Mouse (Mus musculus) heart, embryonic 12.5 days (tissue): ENCODE data around the gene Olfr320. TPM values are rescaled to one million over a fixed set of nuclear protein-coding genes. Genes with fewer than 3 reads are reported as not detected.

Experiments
- ATAC-seq: fragments of 200-750 bp; cut with Nextera tagmentation; 2 replicates; pipeline ENCODE4 v1.8.0; 2017; ENCODE audit warnings: moderate TSS enrichment, moderate library complexity; ENCODE audit not compliant: insufficient number of reproducible peaks, low FRiP score
- H3K27ac ChIP-seq: fragments of 300-500 bp; sonication (generic); 2 replicates; pipeline ENCODE4 v1.5.1; 2016; ENCODE audit warnings: mild to moderate bottlenecking, moderate library complexity; ENCODE audit not compliant: poor library complexity, severe bottlenecking
- H3K27me3 ChIP-seq: fragments of 300-500 bp; sonication (generic); replicated peaks from 2 replicates; pipeline ENCODE4 v1.6.1; 2016; ENCODE audit warnings: mild to moderate bottlenecking, moderate library complexity
- H3K36me3 ChIP-seq: fragments of 300-500 bp; sonication (generic); 2 replicates; pipeline ENCODE4 v1.6.1; 2016; ENCODE audit warnings: mild to moderate bottlenecking, moderate library complexity
- H3K4me1 ChIP-seq: fragments of 300-500 bp; sonication (generic); replicated peaks from 2 replicates; pipeline ENCODE4 v1.6.1; 2016; ENCODE audit warnings: mild to moderate bottlenecking
- H3K4me2 ChIP-seq: fragments of 300-500 bp; sonication (generic); 2 replicates; pipeline ENCODE4 v1.6.1; 2016; ENCODE audit warnings: mild to moderate bottlenecking, moderate library complexity
- H3K4me3 ChIP-seq: fragments of 300-500 bp; sonication (generic); 2 replicates; pipeline ENCODE4 v1.5.1; 2016; ENCODE audit warnings: mild to moderate bottlenecking
- H3K9ac ChIP-seq: fragments of 300-500 bp; sonication (generic); 2 replicates; pipeline ENCODE4 v1.6.1; 2016; ENCODE audit warnings: mild to moderate bottlenecking, moderate library complexity
- H3K9me3 ChIP-seq: fragments of 300-500 bp; sonication (generic); replicated peaks from 2 replicates; pipeline ENCODE4 v1.6.1; 2016; ENCODE audit warnings: mild to moderate bottlenecking, moderate library complexity
- WGBS: fragments of 180-500 bp; shearing (Covaris S2); methylation state at CpG from one replicate; pipeline ENCODE4 v1.1.7; 2016; 5-methylcytosine and 5-hydroxymethylcytosine counted together
- polyA plus RNA-seq: library from polyadenylated mRNA; unstranded; fragments of >200 nt; fragmentation: Nextera tagmentation; extraction: Ambion mirVana; gene quantifications from 2 replicates; pipeline ENCODE4 v1.2.1, GENCODE M21; 2016

Gene Olfr320
- polyA plus RNA-seq = not detected in 2 replicates

DNA sequence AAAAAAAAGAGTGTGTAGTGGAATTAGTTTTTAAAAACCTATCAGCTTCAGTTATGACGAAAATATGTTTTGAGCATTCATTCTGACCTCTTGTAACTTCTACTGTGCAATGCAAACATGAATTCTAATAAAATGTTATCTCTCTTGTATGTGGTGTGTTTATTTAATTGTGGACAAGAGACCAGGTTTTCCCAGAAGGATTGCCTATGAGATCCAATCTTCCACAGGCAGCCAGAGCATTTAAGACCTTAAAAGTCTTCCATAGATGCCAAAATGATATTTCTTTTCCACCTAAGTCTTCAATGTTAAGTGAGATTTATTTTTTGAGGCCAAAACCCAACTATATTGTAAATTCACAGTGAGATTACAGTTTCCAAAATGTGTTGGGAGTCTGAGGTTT is at the start of gene Olfr320:
Gene Olfr320 (plus strand): TSS at position 301 of the 400 bp plus-strand sequence.
- WGBS = 70% methylated on average over 1 of the region's 1 CpGs
- H3K4me3 ChIP-seq = no peak within 1 kb of the TSS

GRCm38 (mm10) chr11:58634878-58635277 is 46.0 kb upstream of the Olfr320 start:
- no peak overlapping the region for H3K4me2 ChIP-seq
- no peak for ATAC-seq
- no peaks in the 10 kb centered on the region for H3K36me3 ChIP-seq
- H3K27me3 ChIP-seq = peaks cover 27% of the 10 kb centered on the region
- no peak overlapping the region for H3K9ac ChIP-seq
- H3K4me1 ChIP-seq = no peaks in the 10 kb centered on the region
- WGBS = 60% methylated on average over 4 of the region's 4 CpGs
- H3K9me3 ChIP-seq = no peaks in the 10 kb centered on the region
- H3K4me3 ChIP-seq = no peak overlapping the region
- no peak overlapping the region for H3K27ac ChIP-seq

More for the DNA sequence above, at the start of gene Olfr320:
- Histone ChIP-seq H3K4me2 (no peak within 1 kb of the TSS), H3K4me1 (no peaks in the 10 kb centered on the region), H3K9ac (no peak within 1 kb of the TSS), H3K36me3 (no peaks in the 10 kb centered on the region), H3K27me3 (no peaks in the 10 kb centered on the region), H3K9me3 (no peaks in the 10 kb centered on the region), H3K27ac (no peak within 1 kb of the TSS)
- ATAC-seq = no peak

GRCm38 (mm10) chr11:58636376-58636977 is 44.4 kb upstream of the Olfr320 start:
- Histone ChIP-seq H3K27me3 (peaks cover 38% of the 10 kb centered on the region), H3K9ac (no peak overlapping the region), H3K4me3 (no peak overlapping the region), H3K27ac (no peak overlapping the region), H3K9me3 (no peaks in the 10 kb centered on the region), H3K4me2 (no peak overlapping the region), H3K36me3 (no peaks in the 10 kb centered on the region), H3K4me1 (peaks cover 8% of the 10 kb centered on the region)
- WGBS = 14% methylated on average over 3 of the region's 4 CpGs
- ATAC-seq = no peak

DNA sequence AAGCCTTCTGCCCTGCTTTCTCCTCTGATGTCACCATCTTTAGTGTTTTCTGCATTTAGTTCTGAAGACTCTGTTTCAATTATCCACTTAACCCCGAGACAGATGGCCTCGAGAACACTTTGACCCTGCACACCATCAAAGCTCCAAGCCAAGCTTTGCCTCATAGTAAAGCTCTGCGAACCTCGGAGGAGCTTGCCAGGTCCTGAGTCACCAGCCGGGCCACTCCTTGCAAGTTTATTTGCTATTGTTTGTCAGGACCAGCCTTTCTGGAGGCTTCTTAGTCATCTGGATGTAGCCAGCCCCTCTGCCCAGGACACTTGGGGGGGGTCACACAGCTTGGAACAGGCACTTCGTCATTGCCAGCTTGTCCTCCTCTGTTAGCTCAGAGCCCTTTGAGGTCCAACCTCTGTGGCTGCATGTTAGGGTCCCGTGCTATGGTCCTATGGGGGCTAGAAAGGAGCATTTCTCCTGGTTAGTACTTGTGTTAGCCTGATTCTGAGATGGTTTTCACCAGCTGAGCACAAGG is 42.7 kb upstream of the Olfr320 start:
- ATAC-seq = no peak
- H3K9ac ChIP-seq = no peak overlapping the region
- no peaks in the 10 kb centered on the region for H3K9me3 ChIP-seq
- peaks cover 41% of the 10 kb centered on the region for H3K27me3 ChIP-seq
- WGBS = 65% methylated on average over 7 of the region's 7 CpGs
- peaks cover 8% of the 10 kb centered on the region for H3K4me1 ChIP-seq
- H3K36me3 ChIP-seq = no peaks in the 10 kb centered on the region
- no peak overlapping the region for H3K4me3 ChIP-seq
- H3K27ac ChIP-seq = no peak overlapping the region
- H3K4me2 ChIP-seq = no peak overlapping the region

DNA sequence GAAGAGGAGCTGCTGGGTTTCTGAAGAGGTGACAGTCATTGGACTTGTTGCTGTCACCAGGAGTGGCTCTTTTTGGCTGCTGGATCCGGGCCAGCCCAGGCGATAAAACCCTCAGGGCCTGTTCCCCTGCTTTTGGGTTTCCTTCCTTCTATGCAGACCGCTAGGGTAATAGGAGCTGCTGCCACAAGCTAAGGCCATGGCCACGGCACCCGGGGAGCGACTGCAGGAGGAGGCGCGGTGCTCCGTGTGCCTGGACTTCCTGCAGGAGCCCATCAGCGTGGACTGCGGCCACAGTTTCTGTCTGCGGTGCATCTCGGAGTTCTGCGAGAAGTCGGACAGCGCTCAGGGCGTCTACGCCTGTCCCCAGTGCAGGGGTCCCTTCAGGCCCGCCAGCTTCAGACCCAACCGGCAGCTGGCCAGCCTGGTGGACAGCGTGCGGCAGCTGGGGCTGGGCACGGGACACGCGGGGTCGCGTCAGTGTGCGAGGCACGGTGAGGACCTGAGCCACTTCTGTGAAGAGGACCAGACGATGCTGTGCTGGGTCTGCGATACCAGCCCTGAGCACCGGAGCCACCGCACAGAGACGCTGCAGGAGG is 40.5 kb upstream of the Olfr320 start, which contains the start of gene Trim58:
Gene Trim58 (plus strand): TSS at position 194 of the 596 bp plus-strand sequence.
- peak within 1 kb of the TSS; percentile 71 for H3K4me2 ChIP-seq
- peaks cover 41% of the 10 kb centered on the region for H3K27me3 ChIP-seq
- peak within 1 kb of the TSS; percentile 56 for H3K27ac ChIP-seq
- H3K9me3 ChIP-seq = no peaks in the 10 kb centered on the region
- H3K36me3 ChIP-seq = no peaks in the 10 kb centered on the region
- H3K4me1 ChIP-seq = peaks cover 8% of the 10 kb centered on the region
- ATAC-seq = peak; percentile 35
- peak within 1 kb of the TSS; percentile 59 for H3K9ac ChIP-seq
- WGBS = 3% methylated on average over 34 of the region's 34 CpGs
- peak within 1 kb of the TSS; percentile 47 for H3K4me3 ChIP-seq

- peaks cover 41% of the 10 kb centered on the region for H3K27me3 ChIP-seq
- peak overlapping the region; percentile 71 for H3K4me2 ChIP-seq
- 25% methylated on average over 14 of the region's 14 CpGs for WGBS
- peak; percentile 82 for ATAC-seq
- peak overlapping the region; percentile 59 for H3K9ac ChIP-seq
- peak overlapping the region; percentile 47 for H3K4me3 ChIP-seq
- no peaks in the 10 kb centered on the region for H3K9me3 ChIP-seq
- H3K27ac ChIP-seq = peak overlapping the region; percentile 56
- peaks cover 8% of the 10 kb centered on the region for H3K4me1 ChIP-seq
- no peaks in the 10 kb centered on the region for H3K36me3 ChIP-seq
These were observed 39.8 kb upstream of the Olfr320 start for GRCm38 (mm10) chr11:58641057-58641456.

- H3K9ac ChIP-seq = no peak overlapping the region
- no peaks in the 10 kb centered on the region for H3K36me3 ChIP-seq
- H3K4me3 ChIP-seq = no peak overlapping the region
- H3K4me2 ChIP-seq = 0 out of 2 replicates have a peak overlapping the region, but pooled peaks have one; percentile 3
- peaks cover 8% of the 10 kb centered on the region for H3K4me1 ChIP-seq
- H3K9me3 ChIP-seq = no peaks in the 10 kb centered on the region
- WGBS = 80% methylated on average over 13 of the region's 13 CpGs
- peaks cover 41% of the 10 kb centered on the region for H3K27me3 ChIP-seq
- H3K27ac ChIP-seq = peak overlapping the region; percentile 71
- peak; percentile 96 for ATAC-seq
These were observed 39.1 kb upstream of the Olfr320 start for GRCm38 (mm10) chr11:58641638-58642358.

DNA sequence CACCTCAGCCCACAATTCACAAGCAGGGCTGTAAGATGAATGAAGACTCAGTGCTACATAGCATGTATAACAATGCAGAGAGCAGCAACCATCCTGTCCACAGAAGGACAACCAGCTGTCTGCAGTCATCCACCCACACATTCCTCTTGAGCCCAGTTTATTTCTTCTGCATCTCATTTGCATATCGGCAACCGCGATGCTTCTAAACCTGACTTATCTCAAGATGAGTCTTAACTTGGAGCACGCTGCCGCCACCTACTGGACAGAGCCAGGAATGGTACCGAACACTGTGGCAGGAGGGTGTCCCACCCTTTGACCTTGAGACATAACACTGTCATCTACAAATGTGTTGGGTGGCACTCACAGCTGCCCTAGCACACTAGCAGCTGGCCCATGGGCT is 37.5 kb upstream of the Olfr320 start:
- Histone ChIP-seq H3K9me3 (no peaks in the 10 kb centered on the region), H3K4me2 (0 out of 2 replicates have a peak overlapping the region, but pooled peaks have one; percentile 14), H3K9ac (no peak overlapping the region), H3K27ac (no peak overlapping the region), H3K36me3 (no peaks in the 10 kb centered on the region), H3K27me3 (peaks cover 27% of the 10 kb centered on the region), H3K4me3 (no peak overlapping the region), H3K4me1 (peaks cover 8% of the 10 kb centered on the region)
- ATAC-seq = no peak
- 31% methylated on average over 6 of the region's 6 CpGs for WGBS

DNA sequence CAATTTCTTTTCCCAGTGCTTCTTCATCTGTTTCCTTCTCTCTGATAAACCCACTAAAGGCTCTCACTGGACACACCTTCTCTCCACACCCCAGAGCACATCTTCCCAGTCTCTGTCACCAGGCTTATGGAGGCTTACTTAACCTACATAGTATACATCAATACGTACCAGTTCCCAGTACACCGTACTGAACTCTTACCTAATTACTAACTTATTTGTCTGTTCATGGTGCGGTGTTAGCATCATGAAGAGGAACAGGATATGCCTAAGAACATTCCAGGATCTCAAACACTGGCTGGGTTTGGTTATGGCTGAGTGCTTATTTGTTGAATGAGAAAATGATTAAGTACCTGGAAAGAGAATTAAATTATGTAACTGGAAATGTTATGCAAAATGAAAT is 25.7 kb upstream of the Olfr320 start:
- Histone ChIP-seq H3K9me3 (peaks cover 5% of the 10 kb centered on the region; the same call in 1 of the 2 replicates), H3K36me3 (no peaks in the 10 kb centered on the region), H3K4me3 (no peak overlapping the region), H3K27me3 (no peaks in the 10 kb centered on the region), H3K4me1 (no peaks in the 10 kb centered on the region), H3K9ac (no peak overlapping the region), H3K27ac (no peak overlapping the region), H3K4me2 (no peak overlapping the region)
- 89% methylated on average over 3 of the region's 3 CpGs for WGBS
- ATAC-seq = no peak

DNA sequence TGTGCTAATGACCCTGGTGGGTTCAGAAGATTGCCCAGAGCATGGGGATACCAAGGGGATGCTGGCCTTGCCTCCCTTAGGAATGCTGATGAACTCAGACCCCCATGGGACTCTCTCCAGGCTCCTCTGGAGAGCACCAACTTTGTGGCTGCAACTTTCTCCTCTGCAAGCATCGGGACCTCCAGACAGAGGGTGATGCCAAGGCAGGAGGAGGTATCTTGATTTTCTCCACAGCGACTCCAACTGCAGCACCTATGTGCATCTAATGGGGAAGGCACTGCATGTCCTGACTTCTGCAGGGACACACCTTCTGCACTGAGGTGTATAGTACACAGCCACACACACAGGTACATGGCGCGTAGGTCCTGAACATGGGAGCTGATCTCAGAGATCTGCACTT is 22.3 kb upstream of the Olfr320 start, which contains the start of gene Olfr322:
Gene Olfr322 (plus strand): TSS at position 187 of the 400 bp plus-strand sequence.
- Histone ChIP-seq H3K27ac (no peak within 1 kb of the TSS), H3K9ac (no peak within 1 kb of the TSS), H3K4me3 (no peak within 1 kb of the TSS), H3K9me3 (no peaks in the 10 kb centered on the region), H3K4me1 (no peaks in the 10 kb centered on the region), H3K27me3 (no peaks in the 10 kb centered on the region), H3K4me2 (no peak within 1 kb of the TSS), H3K36me3 (no peaks in the 10 kb centered on the region)
- no peak for ATAC-seq
- WGBS = 82% methylated on average over 4 of the region's 4 CpGs

DNA sequence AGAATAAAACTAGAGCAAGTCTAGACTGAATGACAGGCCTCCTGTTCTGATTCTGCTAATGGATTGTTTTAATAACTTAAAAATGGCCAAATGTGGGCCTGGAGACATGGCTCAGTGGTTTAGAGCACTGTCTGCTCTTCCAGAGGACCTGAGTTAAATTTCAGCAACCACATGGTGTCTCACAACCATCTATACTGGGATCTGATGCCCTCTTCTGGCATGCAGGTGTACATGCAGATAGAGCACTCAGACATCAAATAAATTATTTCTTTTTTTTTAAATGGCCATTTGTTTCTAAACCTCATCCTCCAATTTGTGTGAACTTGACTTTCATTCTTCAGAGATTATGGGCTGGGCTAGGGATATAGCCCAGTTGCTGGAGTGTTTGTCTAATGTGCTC is 11.6 kb upstream of the Olfr320 start:
- H3K9ac ChIP-seq = no peak overlapping the region
- ATAC-seq = no peak
- no peaks in the 10 kb centered on the region for H3K4me1 ChIP-seq
- H3K9me3 ChIP-seq = no peaks in the 10 kb centered on the region
- H3K4me3 ChIP-seq = no peak overlapping the region
- H3K27ac ChIP-seq = no peak overlapping the region
- H3K4me2 ChIP-seq = no peak overlapping the region
- no peaks in the 10 kb centered on the region for H3K36me3 ChIP-seq
- no peaks in the 10 kb centered on the region for H3K27me3 ChIP-seq
